Mouse (Mus musculus): ENCODE measurements around the gene Cmklr1.

Gene Cmklr1

DNA sequence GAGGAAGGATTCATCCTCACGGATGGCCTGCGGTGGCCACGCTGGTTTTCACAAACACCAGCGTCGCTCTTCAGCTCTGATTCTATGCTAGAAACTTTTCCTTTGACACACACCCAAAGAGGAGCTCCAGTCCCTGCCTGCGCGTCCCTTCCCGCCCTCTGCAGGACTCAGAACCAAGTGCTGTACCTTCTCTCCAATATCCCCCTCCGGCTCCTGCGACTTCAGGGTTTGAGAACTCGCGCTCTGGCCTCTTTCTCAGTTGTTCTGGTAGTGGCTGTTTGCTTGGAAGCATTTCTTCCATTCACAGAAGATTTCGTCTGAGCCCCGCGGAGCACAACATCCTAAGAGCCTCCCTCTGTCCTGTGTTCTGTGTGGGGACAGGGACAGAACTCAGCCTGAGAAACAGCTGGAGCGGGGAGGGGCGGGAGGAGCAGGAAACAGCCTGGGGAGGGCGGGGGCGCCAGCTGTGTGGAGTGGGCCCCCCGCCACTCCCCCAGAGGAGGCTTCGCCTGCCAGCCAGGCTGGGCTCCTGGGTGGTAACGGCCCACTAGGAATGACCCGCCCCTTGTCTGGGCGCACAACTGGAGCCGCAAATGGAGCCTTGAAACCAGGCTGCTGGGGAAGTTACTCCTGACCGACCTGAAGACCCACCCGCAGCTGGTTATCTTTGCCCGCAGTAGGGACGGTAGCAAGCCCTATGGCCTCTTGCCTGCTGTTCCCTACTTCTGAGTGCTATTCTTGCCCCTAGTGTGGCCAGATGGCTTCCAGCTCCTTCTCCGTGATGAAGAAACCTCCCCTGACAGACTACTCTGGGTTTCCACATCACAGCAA, at the start of gene Cmklr1:
TSS of gene Cmklr1 (minus strand) at position 392 of the 831 bp plus-strand sequence.
- DNase-seq: no peak

GRCm38 (mm10) chr5:113694415-113694814, 44.2 kb upstream of the Cmklr1 start:
- DNase-seq: no peak

- DNase-seq: no peak
Measured at GRCm38 (mm10) chr5:113694000-113694399, 43.8 kb upstream of the Cmklr1 start.

DNA sequence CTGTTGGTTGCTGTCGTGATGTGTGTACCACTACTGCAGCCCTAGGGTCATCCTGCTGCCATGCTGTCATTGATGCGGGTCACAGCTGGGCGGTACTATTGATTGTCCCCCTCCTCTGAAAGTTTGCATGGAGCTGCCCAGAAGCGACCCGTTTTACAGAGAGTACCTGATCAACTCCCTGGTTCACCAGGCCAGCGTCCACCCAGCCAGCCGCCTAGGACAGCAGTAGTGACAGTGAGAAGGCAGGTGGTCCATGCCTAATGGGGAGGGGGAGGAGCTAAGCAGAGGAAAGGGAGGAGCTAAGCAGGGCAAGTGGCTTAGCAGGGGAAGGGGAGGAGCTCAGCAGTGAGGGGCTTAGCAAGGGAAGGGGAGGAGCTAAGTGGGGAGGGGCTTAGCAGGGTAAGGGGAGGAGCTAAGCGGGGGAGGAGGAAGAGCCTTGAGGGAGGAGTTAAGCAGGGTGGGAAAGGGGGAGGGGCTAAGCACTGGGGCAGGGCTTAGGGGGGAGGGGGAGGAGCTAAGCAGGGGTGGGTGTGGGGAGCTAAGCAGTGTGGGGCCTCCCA, 43.0 kb upstream of the Cmklr1 start:
- DNase-seq: no peak

- DNase-seq: no peak
Measured at GRCm38 (mm10) chr5:113690866-113691265, 40.6 kb upstream of the Cmklr1 start.

GRCm38 (mm10) chr5:113690069-113690548, 39.9 kb upstream of the Cmklr1 start:
- no peak for DNase-seq

DNA sequence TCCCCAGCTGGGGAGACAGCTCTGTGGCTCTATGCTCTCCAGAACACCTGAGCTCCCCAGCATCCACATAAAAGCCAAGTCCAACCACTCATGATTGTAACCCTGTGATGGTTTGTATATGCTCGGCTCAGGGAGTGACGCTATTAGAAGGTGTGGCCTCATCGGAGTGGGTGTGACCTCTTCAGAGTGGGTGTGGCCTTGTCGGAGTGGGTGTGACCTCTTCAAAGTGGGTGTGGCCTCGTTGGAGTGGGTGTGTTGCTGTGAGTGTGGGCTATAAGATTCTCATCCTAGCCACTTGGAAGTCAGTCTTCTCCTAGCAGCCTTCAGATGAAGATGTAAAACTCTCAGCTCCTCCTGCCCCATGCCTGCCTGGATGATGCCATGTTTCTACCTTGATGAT, 37.3 kb upstream of the Cmklr1 start:
- no peak for DNase-seq

- no peak for DNase-seq
Measured at GRCm38 (mm10) chr5:113685471-113685870, 35.2 kb upstream of the Cmklr1 start.

DNA sequence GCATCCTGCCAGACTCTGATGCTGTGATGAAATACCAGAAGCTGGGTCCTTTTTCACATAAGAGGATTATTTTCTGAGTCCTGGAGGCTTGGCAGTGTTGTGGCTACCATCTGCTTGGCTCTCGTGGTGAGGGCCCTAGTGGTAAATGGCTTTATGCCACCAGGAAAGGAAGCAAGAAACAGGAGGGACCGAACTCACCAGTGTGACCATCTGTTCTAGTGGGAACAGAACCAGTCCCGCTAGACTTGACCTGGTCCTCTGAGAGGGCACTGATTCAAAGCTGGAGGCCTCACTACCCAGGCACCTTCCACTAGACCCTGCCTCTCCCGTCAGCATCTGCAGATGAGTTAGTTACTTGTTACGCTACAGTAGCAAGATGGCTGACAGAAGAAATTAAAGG, 33.0 kb upstream of the Cmklr1 start:
- no peak for DNase-seq

DNA sequence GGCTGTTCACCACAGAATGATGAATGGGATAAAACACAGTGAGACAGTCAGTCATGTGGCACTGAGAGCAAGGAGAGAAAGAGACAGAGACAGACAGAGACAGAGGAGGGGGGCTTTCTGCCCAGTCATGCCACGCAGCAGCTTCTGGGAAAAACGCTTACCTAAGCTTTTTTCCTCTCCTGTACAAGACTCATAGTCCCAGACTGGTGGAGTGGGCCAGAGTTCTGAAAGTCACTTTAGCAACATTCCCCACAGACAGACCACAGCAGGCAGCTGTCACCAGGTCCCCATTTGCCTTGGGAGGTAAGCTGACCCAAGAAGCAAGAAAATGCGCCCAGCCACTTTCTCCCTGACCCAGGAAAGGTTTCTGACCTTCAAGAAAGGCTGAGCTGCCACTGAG, 32.2 kb upstream of the Cmklr1 start:
- no peak for DNase-seq

DNA sequence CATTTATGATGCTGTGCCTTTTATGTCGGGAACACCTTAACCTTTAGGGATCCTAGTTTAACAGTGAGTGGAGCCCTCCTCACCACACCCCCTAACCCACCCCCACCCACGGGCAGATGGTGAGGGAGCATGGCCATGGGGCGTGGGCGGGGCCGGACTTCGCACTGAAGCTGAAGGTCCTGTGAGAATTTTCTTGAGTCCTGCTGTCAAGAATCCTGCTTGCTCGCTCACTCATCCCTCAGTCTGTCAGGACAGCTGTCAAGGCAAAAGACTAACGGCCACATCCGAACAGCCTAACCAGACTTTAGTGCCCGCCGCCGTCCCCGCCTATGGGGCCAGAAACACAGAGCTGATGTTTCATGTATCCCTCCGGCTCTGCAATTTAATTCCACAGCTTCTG, 31.0 kb upstream of the Cmklr1 start:
- DNase-seq: no peak

DNA sequence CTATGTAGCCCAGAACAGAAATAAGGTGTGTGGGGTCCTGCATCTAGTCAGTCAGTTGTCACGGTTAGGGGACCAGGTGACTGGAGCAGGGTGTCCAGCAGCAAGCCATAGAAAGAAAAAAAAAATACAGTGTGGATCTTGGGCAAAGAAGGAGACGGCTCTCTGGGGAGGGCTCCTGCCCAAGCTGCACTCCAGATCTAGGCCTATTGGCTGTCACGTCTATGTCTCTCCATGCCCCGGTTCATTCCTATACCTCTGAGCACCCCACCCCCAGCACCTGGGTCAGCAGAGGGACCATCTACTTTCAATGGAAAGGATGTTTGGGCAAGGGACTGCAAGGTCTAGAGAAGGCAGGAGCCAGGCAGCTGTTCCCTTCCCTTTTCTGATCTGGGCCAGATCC, 29.3 kb upstream of the Cmklr1 start:
- DNase-seq: no peak

DNA sequence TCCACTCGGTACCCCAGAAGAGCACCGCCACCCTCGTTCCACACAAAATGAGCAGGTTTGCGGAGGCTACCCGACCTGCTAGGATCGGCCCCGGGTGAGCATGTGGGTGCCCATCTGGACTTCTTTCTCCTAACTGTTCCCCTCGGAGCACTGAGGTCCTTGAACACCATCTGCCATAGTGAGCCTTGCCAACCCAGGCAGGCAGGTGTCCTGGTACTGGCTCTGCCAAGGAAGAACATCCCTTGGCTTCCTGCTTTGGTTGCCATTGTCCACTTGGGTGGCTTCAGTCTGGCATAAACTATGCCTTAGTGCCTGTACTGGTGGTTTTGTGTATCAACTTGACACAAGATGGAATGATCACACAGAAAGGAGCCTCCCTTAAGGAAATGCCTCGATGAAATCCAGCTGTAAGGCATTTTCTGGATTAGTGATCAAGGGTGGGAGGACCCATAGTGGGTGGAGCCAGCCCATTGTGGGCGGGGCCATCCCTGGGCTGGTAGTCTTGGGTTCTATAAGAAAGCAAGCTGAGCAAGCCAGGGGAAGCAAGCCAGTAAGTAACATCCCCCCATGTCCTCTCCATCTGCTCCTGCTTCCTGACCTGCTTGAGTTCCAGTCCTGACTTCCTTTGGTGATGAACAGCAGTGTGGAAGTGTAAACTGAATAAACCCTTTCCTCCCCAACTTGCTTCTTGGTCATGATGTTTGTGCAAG, 28.7 kb upstream of the Cmklr1 start:
- DNase-seq: no peak

GRCm38 (mm10) chr5:113677541-113677940, 27.3 kb upstream of the Cmklr1 start:
- no peak for DNase-seq

- DNase-seq: no peak
Measured at GRCm38 (mm10) chr5:113674851-113675250, 24.6 kb upstream of the Cmklr1 start.

DNA sequence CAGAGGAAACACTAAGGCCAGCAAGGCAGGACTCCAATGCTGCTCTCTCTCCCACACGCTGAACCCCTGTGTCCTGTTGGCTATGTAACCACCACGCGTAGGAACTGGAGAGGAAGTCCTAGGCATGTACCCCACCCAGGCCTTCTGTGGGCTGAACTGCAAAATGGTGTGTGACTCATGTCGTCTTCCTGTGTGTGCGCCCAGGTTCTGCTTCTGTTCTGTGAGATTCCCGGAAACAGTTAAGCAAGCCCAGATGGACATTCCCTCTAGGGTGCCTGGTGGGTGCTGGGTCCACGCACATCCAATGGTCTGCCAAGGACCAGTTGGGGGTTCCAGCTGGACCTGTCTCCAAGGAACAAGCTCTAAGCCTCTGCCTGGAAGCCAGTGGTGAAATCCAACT, 22.2 kb upstream of the Cmklr1 start:
- no peak for DNase-seq

DNA sequence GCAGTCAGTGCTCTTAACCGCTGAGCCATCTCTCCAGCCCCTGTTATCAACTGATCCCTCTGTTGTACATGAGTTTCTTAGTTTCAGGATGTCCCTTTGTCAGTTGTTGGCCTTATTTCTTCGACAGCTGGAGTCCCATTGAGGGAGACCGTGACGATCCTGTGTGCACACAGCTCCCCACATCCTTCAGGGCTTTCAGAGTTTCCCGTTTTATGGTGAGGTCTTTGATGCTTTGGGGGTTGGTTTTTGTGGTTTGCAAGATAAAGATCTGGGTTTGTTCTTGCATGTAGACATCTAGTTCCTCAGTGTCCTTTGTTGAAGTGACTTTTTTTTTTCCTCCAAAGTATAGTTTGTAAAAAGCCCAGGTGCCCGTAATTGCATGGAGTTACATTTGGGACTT, 20.4 kb upstream of the Cmklr1 start:
- no peak for DNase-seq

DNA sequence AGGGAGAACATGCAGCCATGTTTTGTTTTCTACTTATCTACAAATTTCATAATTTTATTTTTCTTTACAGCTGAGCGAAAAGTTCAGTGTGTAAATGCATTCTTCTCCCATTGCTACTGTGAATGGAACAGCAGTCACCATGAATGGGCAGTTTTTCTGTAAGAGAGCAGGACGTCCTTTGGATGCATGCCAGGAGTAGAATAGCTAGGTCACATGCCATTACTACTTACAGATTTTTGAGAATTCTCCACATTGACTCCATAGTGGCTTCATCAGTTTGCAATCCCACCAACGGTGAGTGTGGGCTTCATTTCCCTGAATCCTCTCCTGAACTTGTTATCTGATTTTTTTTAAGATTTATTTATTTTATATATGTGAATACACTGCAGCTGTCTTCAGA, 19.9 kb upstream of the Cmklr1 start:
- DNase-seq: no peak

GRCm38 (mm10) chr5:113664629-113665195, 14.5 kb upstream of the Cmklr1 start:
- no peak for DNase-seq

DNA sequence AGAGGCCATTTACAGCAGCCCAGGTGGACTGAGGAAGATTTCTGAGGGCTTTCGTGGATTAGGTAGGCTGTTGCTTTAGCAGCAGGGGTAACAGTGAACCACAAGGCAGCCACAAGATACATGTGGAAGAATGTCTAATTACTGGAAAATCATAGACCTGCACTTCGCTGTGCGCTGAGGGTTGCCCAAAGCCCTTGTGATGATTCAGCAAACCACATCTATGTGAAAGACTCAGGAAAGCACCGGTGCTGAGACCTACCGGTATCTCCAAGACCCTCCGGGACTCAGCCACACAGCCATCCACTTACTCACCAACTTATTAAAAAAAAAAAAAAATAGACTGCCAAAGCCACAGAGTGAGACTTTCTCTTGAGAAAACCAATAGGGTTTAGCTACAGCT, 13.9 kb upstream of the Cmklr1 start:
- DNase-seq: no peak

GRCm38 (mm10) chr5:113660872-113661271, 10.6 kb upstream of the Cmklr1 start:
- no peak for DNase-seq

DNA sequence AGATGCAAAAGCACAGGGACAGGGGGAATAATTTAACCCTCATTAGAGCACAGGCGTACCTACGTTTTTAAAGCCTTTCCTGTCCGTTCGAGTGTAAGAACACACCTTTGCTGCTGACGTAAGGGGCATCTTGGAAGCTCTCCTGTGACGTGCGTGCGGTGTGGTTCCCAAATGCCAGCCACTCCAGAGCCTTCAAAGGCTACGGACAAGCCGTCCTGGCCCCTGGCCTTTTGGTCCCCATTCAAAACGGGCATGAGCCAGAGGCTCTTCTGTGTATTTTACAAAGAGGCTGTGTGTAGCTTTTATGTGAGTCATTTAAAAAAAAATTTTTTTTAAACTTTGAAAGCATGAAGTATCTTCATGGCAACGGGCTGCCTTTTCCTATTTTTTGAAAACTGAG, 4.6 kb upstream of the Cmklr1 start:
- no peak for DNase-seq

GRCm38 (mm10) chr5:113654206-113654605, 4.0 kb upstream of the Cmklr1 start:
- DNase-seq: no peak

GRCm38 (mm10) chr5:113652215-113652614, 2.0 kb upstream of the Cmklr1 start:
- no peak for DNase-seq
